Mouse (Mus musculus) heart, embryonic 13.5 days (tissue): ENCODE measurements around the gene Mtfr2. TPM values are rescaled to one million over a fixed set of nuclear protein-coding genes. Genes with fewer than 3 reads are reported as not detected.

Experiments
- ATAC-seq: fragments of 200-750 bp; cut with Nextera tagmentation; 2 replicates; pipeline ENCODE4 v1.8.0; 2017; ENCODE audit warnings: moderate TSS enrichment; ENCODE audit not compliant: insufficient number of reproducible peaks, low FRiP score, low TSS enrichment; ENCODE audit errors: extremely low read depth
- H3K27ac ChIP-seq: fragments of 300-500 bp; sonication (generic); replicated peaks from 2 replicates; pipeline ENCODE4 v1.5.1; 2015; ENCODE audit warnings: moderate library complexity, mild to moderate bottlenecking, inconsistent platforms
- H3K27me3 ChIP-seq: fragments of 300-500 bp; sonication (generic); replicated peaks from 2 replicates; pipeline ENCODE4 v1.6.1; 2015; ENCODE audit warnings: mild to moderate bottlenecking, inconsistent platforms
- H3K36me3 ChIP-seq: fragments of 300-500 bp; sonication (generic); 2 replicates; pipeline ENCODE4 v1.6.1; 2015; ENCODE audit warnings: mild to moderate bottlenecking, inconsistent platforms
- H3K4me1 ChIP-seq: fragments of 300-500 bp; sonication (generic); 2 replicates; pipeline ENCODE4 v1.6.1; 2015; ENCODE audit warnings: inconsistent platforms
- H3K4me2 ChIP-seq: fragments of 300-500 bp; sonication (generic); 2 replicates; pipeline ENCODE4 v1.6.1; 2015; ENCODE audit warnings: inconsistent platforms, mild to moderate bottlenecking, moderate library complexity
- H3K4me3 ChIP-seq: fragments of 300-500 bp; sonication (generic); 2 replicates; pipeline ENCODE4 v1.5.1; 2015; ENCODE audit warnings: moderate library complexity, mild to moderate bottlenecking, inconsistent platforms
- H3K9ac ChIP-seq: fragments of 300-500 bp; sonication (generic); 2 replicates; pipeline ENCODE4 v1.6.1; 2015; ENCODE audit warnings: inconsistent platforms, mild to moderate bottlenecking, moderate library complexity
- H3K9me3 ChIP-seq: fragments of 300-500 bp; sonication (generic); 2 replicates; pipeline ENCODE4 v1.6.1; 2016; ENCODE audit warnings: inconsistent platforms
- WGBS: fragments of 180-500 bp; shearing (Covaris S2); methylation state at CpG from one replicate; pipeline ENCODE4 v1.1.7; 2015; ENCODE audit warnings: mixed read lengths; 5-methylcytosine and 5-hydroxymethylcytosine counted together
- polyA plus RNA-seq: library from polyadenylated mRNA; unstranded; fragments of >200 nt; fragmentation: Nextera tagmentation; extraction: Ambion mirVana; gene quantifications from 2 replicates; pipeline ENCODE4 v1.2.1, GENCODE M21; 2015

Mtfr2 gene
- polyA plus RNA-seq, 1 experiment from 2014 or later = 1.5 TPM

GRCm38 (mm10) chr10:20380798-20381197, 33.2 kb downstream of the Mtfr2 start:
- no peak overlapping the region for H3K9ac ChIP-seq
- H3K4me3 ChIP-seq = no peak overlapping the region
- 0 out of 2 replicates have a peak, but pooled peaks cover 6% of the 10 kb centered on the region for H3K4me1 ChIP-seq
- no peaks in the 10 kb centered on the region for H3K36me3 ChIP-seq
- ATAC-seq = no peak
- no peaks in the 10 kb centered on the region for H3K9me3 ChIP-seq
- no peaks in the 10 kb centered on the region for H3K27me3 ChIP-seq
- no peak overlapping the region for H3K4me2 ChIP-seq
- 64% methylated on average over 3 of the region's 3 CpGs for WGBS
- H3K27ac ChIP-seq = no peak overlapping the region

DNA sequence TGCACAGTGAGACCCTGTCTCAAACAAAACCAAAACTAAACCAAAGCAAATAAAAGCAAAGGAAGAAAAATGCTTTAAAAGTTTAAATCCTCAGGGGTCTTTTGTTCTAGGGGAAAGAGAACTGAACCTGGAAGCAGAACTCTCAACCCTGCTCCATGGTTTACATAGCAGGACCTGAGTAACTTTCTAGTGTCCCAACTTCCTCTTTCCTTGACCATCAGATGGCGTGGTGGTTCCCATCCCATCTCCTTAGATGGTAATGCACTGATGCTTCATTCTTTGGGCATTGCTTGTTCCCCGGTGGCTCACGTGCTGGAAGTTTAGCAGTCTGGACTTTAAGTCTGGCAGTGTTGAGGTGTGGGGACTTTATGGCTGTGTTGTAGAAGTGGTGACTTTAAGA, 33.8 kb downstream of the Mtfr2 start:
- 76% methylated on average over 3 of the region's 3 CpGs for WGBS
- 0 out of 2 replicates have a peak, but pooled peaks cover 6% of the 10 kb centered on the region for H3K4me1 ChIP-seq
- no peak for ATAC-seq

DNA sequence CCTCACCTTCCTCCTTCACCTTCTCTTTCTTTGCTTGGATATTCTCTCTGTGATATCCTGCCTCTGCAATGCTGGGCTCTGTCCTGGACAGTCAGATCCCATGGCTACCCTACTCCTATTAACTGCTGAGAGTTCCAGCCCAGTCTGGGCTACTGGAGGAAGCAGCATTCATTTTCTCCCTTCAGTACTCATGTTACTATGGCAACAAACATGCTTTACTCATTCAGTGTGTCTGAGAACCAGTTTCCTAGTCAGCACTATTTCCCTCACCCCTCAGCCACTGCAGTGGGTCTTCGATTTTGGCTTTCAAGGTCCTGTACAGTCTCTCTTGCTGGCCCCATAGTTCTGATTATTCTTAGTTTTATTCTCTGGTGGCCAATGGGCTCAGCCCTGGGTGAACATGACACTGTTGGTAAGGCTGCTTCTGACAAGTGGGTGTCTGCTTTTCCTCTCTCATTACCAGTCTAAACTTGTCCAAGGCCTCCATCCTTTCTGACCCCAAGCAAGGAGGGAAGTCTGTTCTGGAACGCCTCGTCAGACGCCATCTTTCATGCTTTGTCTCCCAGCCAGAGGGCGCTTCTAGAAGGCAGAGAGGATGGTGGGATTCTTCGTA, 35.3 kb downstream of the Mtfr2 start:
- Histone ChIP-seq H3K4me3 (no peak overlapping the region), H3K36me3 (no peaks in the 10 kb centered on the region), H3K27me3 (no peaks in the 10 kb centered on the region), H3K9ac (no peak overlapping the region), H3K4me1 (0 out of 2 replicates have a peak, but pooled peaks cover 6% of the 10 kb centered on the region), H3K4me2 (no peak overlapping the region), H3K27ac (no peak overlapping the region), H3K9me3 (no peaks in the 10 kb centered on the region)
- WGBS = 63% methylated on average over 6 of the region's 6 CpGs
- ATAC-seq = no peak

More for the DNA sequence above, 33.8 kb downstream of the Mtfr2 start:
- Histone ChIP-seq H3K4me2 (no peak overlapping the region), H3K9me3 (no peaks in the 10 kb centered on the region), H3K9ac (no peak overlapping the region), H3K36me3 (no peaks in the 10 kb centered on the region), H3K4me3 (no peak overlapping the region), H3K27ac (no peak overlapping the region), H3K27me3 (no peaks in the 10 kb centered on the region)

GRCm38 (mm10) chr10:20390568-20390967, 43.0 kb downstream of the Mtfr2 start:
- Histone ChIP-seq H3K4me2 (no peak overlapping the region), H3K4me3 (no peak overlapping the region), H3K27ac (no peak overlapping the region), H3K27me3 (no peaks in the 10 kb centered on the region), H3K36me3 (no peaks in the 10 kb centered on the region), H3K4me1 (no peaks in the 10 kb centered on the region), H3K9ac (no peak overlapping the region), H3K9me3 (no peaks in the 10 kb centered on the region)
- 53% methylated on average over 3 of the region's 3 CpGs for WGBS
- no peak for ATAC-seq

DNA sequence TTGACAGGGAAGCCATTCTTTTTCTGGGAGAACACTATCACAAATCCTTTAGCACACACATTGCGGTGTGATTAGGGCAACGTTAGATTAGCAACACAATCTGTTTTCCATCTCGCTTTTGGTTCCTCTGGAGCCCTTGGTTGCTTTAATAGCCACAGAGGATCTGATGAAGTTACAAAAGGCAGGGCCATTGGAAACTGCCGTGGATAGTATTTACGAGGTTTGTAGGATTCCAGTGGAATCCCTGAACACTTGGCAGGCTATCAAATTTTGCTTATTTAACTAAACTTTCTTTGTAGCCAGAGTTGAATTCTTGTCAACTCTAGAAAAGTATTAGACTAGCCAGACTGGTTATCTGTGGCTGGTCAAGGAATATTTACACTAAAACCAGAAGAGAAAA, 47.2 kb downstream of the Mtfr2 start:
- no peak overlapping the region for H3K4me3 ChIP-seq
- peaks cover 13% of the 10 kb centered on the region for H3K4me1 ChIP-seq
- no peaks in the 10 kb centered on the region for H3K27me3 ChIP-seq
- no peak overlapping the region for H3K27ac ChIP-seq
- ATAC-seq = no peak
- H3K9me3 ChIP-seq = no peaks in the 10 kb centered on the region
- WGBS = 49% methylated on average over 5 of the region's 5 CpGs
- H3K4me2 ChIP-seq = no peak overlapping the region
- H3K36me3 ChIP-seq = peaks cover 7% of the 10 kb centered on the region
- no peak overlapping the region for H3K9ac ChIP-seq

GRCm38 (mm10) chr10:20395778-20396177, 48.2 kb downstream of the Mtfr2 start:
- ATAC-seq = no peak
- Histone ChIP-seq H3K9ac (no peak overlapping the region), H3K4me2 (no peak overlapping the region), H3K4me3 (no peak overlapping the region), H3K27me3 (no peaks in the 10 kb centered on the region), H3K4me1 (peaks cover 22% of the 10 kb centered on the region), H3K9me3 (no peaks in the 10 kb centered on the region), H3K27ac (no peak overlapping the region), H3K36me3 (peaks cover 11% of the 10 kb centered on the region)
- 90% methylated on average over 3 of the region's 3 CpGs for WGBS

DNA sequence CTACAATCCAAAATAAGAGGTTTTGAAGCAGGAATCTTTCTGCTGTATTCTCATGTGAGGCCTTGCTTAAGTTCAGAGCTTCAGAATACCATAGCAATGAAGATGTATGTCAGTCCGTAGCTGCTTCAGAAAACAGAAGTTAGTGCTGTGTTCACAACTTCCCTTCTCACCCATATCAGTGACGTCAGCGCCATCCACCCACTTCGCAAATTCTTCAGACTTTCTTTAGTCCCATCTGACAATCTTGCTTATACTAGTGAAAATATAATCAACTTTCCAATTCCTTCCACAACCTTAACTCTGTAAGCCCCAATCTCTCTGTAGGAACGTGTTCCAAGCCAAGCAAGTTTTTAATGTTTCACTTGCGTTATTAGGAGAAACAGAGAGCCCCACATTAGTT, 50.7 kb downstream of the Mtfr2 start:
- H3K9ac ChIP-seq = no peak overlapping the region; the same call in 1 of the 2 replicates
- 50% methylated on average over 6 of the region's 6 CpGs for WGBS
- H3K27me3 ChIP-seq = no peaks in the 10 kb centered on the region
- peak overlapping the region; percentile 67 for H3K27ac ChIP-seq
- H3K4me2 ChIP-seq = peak overlapping the region; percentile 47
- H3K9me3 ChIP-seq = no peaks in the 10 kb centered on the region
- no peak for ATAC-seq
- H3K36me3 ChIP-seq = peaks cover 32% of the 10 kb centered on the region
- H3K4me3 ChIP-seq = no peak overlapping the region
- peaks cover 22% of the 10 kb centered on the region for H3K4me1 ChIP-seq

GRCm38 (mm10) chr10:20398641-20399390, 51.2 kb downstream of the Mtfr2 start:
- H3K4me3 ChIP-seq = no peak overlapping the region
- no peaks in the 10 kb centered on the region for H3K27me3 ChIP-seq
- 55% methylated on average over 12 of the region's 12 CpGs for WGBS
- no peak for ATAC-seq
- peaks cover 22% of the 10 kb centered on the region for H3K4me1 ChIP-seq
- H3K36me3 ChIP-seq = peaks cover 37% of the 10 kb centered on the region
- H3K9ac ChIP-seq = no peak overlapping the region; the same call in 1 of the 2 replicates
- no peaks in the 10 kb centered on the region for H3K9me3 ChIP-seq
- peak overlapping the region; percentile 67 for H3K27ac ChIP-seq
- H3K4me2 ChIP-seq = peak overlapping the region; percentile 47

- ATAC-seq = no peak
- Histone ChIP-seq H3K4me2 (no peak overlapping the region), H3K36me3 (peaks cover 44% of the 10 kb centered on the region), H3K9ac (no peak overlapping the region), H3K27me3 (no peaks in the 10 kb centered on the region), H3K4me3 (no peak overlapping the region), H3K9me3 (no peaks in the 10 kb centered on the region), H3K4me1 (peaks cover 22% of the 10 kb centered on the region), H3K27ac (no peak overlapping the region)
- WGBS = 64% methylated on average over 15 of the region's 15 CpGs
Observed at GRCm38 (mm10) chr10:20400406-20400805, 52.8 kb downstream of the Mtfr2 start.

GRCm38 (mm10) chr10:20402941-20403340, 55.4 kb downstream of the Mtfr2 start:
- Histone ChIP-seq H3K4me3 (no peak overlapping the region), H3K4me1 (peaks cover 24% of the 10 kb centered on the region), H3K27me3 (no peaks in the 10 kb centered on the region), H3K9me3 (no peaks in the 10 kb centered on the region), H3K9ac (no peak overlapping the region), H3K4me2 (no peak overlapping the region), H3K27ac (no peak overlapping the region), H3K36me3 (peaks cover 51% of the 10 kb centered on the region)
- ATAC-seq = no peak
- 71% methylated on average over 5 of the region's 5 CpGs for WGBS

GRCm38 (mm10) chr10:20405471-20405870, 57.9 kb downstream of the Mtfr2 start:
- Histone ChIP-seq H3K36me3 (peaks cover 43% of the 10 kb centered on the region), H3K4me1 (peaks cover 29% of the 10 kb centered on the region), H3K4me3 (no peak overlapping the region), H3K9me3 (no peaks in the 10 kb centered on the region), H3K9ac (no peak overlapping the region), H3K4me2 (no peak overlapping the region), H3K27me3 (no peaks in the 10 kb centered on the region), H3K27ac (no peak overlapping the region)
- ATAC-seq = no peak
- 71% methylated on average over 2 of the region's 2 CpGs for whole genome bisulfite sequencing

- Histone ChIP-seq H3K36me3 (peaks cover 43% of the 10 kb centered on the region), H3K9me3 (no peaks in the 10 kb centered on the region), H3K4me3 (no peak overlapping the region), H3K4me1 (peaks cover 27% of the 10 kb centered on the region), H3K27ac (peak overlapping the region; percentile 85), H3K9ac (no peak overlapping the region), H3K4me2 (no peak overlapping the region), H3K27me3 (no peaks in the 10 kb centered on the region)
- no peak for ATAC-seq
- 27% methylated on average over 3 of the region's 3 CpGs for WGBS
Observed at GRCm38 (mm10) chr10:20408336-20408735, 60.8 kb downstream of the Mtfr2 start.
